In genomic region chr2:41621850-41622371, GRCm38 (mm10) we compare ENCODE assay signal across 18 mouse cellular contexts.
"Had no signal": no experiment of that assay in that cellular context is flagged by ENCODE, and none has a peak within 500 bp of the region (broad histone marks: within the 10 kb centered on the region; RNA-seq: fewer than 3 reads in every experiment).

No protein-coding gene starts in this region.

- H3K36me3 ChIP-seq: neural tube, embryonic 12.5 days had no signal

- H3K27ac ChIP-seq: liver, embryonic 14.5 days; neural tube, embryonic 12.5 days had no signal

- DNase-seq: lung, adult 18-20 months; lung, embryonic 14.5 days; lung, postnatal 10 days; lung, postnatal 4 days; midbrain, embryonic 14.5 days; retina, postnatal 1 day; right cerebral cortex, adult 18-20 months; right cerebral cortex, postnatal 25 days; right cerebral cortex, postnatal 4 days; spleen, adult 18-20 months; thymus, adult 18-20 months; thymus, postnatal 14 days; thymus, postnatal 36 days had no signal

- H3K27me3 ChIP-seq: neural tube, embryonic 12.5 days had no signal

- H3K4me2 ChIP-seq: lung, embryonic 14.5 days; midbrain, embryonic 11.5 days; neural tube, embryonic 12.5 days had no signal

- H3K4me1 ChIP-seq: neural tube, embryonic 12.5 days had no signal

- ATAC-seq: midbrain, embryonic 16.5 days had no signal

- H3K9ac ChIP-seq: liver, embryonic 14.5 days; lung, embryonic 14.5 days; neural tube, embryonic 12.5 days had no signal

- H3K9me3 ChIP-seq: neural tube, embryonic 12.5 days had no signal

- H3K4me3 ChIP-seq: myocyte; neural tube, embryonic 12.5 days had no signal
